Mouse (Mus musculus) liver, postnatal 0 days (tissue): ENCODE results near the gene Zdhhc21. TPM values are rescaled to one million over a fixed set of nuclear protein-coding genes. Genes with fewer than 3 reads are reported as not detected.

ENCODE experiments used
- ATAC-seq: fragments of 200-750 bp; cut with Nextera tagmentation; 2 replicates; pipeline ENCODE4 v1.8.0; 2017; ENCODE audit warnings: mild to moderate bottlenecking, moderate library complexity
- DNase-seq: peaks from one replicate; pipeline ENCODE4 v3.0.0-alpha.2; 2016
- H3K27ac ChIP-seq: fragments of 300-500 bp; sonication (generic); 2 replicates; pipeline ENCODE4 v1.5.1; 2014; ENCODE audit warnings: antibody characterized with exemption, moderate library complexity, mild to moderate bottlenecking, low read depth
- H3K27me3 ChIP-seq: fragments of 300-500 bp; sonication (generic); 2 replicates; pipeline ENCODE4 v1.6.1; 2014; ENCODE audit warnings: low read length, control low read depth, mixed read lengths; ENCODE audit not compliant: insufficient read depth
- H3K36me3 ChIP-seq: fragments of 300-500 bp; sonication (generic); replicated peaks from 2 replicates; pipeline ENCODE4 v1.6.1; 2014; ENCODE audit warnings: mild to moderate bottlenecking, control low read depth, low read length, moderate library complexity, mixed read lengths; ENCODE audit not compliant: insufficient read depth
- H3K4me1 ChIP-seq: fragments of 300-500 bp; sonication (generic); 2 replicates; pipeline ENCODE4 v1.6.1; 2014; ENCODE audit warnings: antibody characterized with exemption, mild to moderate bottlenecking, control low read depth; ENCODE audit not compliant: insufficient read depth
- H3K4me2 ChIP-seq: fragments of 300-500 bp; sonication (generic); 2 replicates; pipeline ENCODE4 v1.6.1; 2014; ENCODE audit warnings: low read depth, mild to moderate bottlenecking, low read length, moderate library complexity, mixed read lengths
- H3K4me3 ChIP-seq: fragments of 300-500 bp; sonication (generic); 2 replicates; pipeline ENCODE4 v1.5.1; 2014; ENCODE audit warnings: low read depth, low read length
- H3K9ac ChIP-seq: fragments of 300-500 bp; sonication (generic); replicated peaks from 2 replicates; pipeline ENCODE4 v1.6.1; 2014; ENCODE audit warnings: mild to moderate bottlenecking, moderate library complexity
- H3K9me3 ChIP-seq: fragments of 300-500 bp; sonication (generic); 2 replicates; pipeline ENCODE4 v1.6.1; 2016; ENCODE audit warnings: mild to moderate bottlenecking, control low read depth, low read length, mixed read lengths
- CTCF ChIP-seq: sonication (generic); IDR thresholded peaks from 2 replicates; pipeline ENCODE4 v1.5.1; 2016; ENCODE audit warnings: antibody characterized with exemption, low read depth
- EP300 ChIP-seq: IDR thresholded peaks from 2 replicates; pipeline ENCODE4 v1.6.1; 2016; ENCODE audit warnings: antibody characterized with exemption, low read depth, mild to moderate bottlenecking
- WGBS: fragments of 180-500 bp; shearing (Covaris S2); extraction: QIAGEN DNeasy Blood & Tissue Kit; methylation state at CpG from one replicate; pipeline ENCODE4 v1.1.7; 2014; ENCODE audit not compliant: insufficient replicate concordance; 5-methylcytosine and 5-hydroxymethylcytosine counted together
- polyA plus RNA-seq: library from polyadenylated mRNA; unstranded; fragments of >200 nt; fragmentation: Nextera tagmentation; extraction: Ambion mirVana; gene quantifications from 2 replicates; pipeline ENCODE4 v1.2.1, GENCODE M21; 2015

Zdhhc21 gene
- polyA plus RNA-seq, 1 experiment from 2014 or later, result 2.6 TPM

DNA sequence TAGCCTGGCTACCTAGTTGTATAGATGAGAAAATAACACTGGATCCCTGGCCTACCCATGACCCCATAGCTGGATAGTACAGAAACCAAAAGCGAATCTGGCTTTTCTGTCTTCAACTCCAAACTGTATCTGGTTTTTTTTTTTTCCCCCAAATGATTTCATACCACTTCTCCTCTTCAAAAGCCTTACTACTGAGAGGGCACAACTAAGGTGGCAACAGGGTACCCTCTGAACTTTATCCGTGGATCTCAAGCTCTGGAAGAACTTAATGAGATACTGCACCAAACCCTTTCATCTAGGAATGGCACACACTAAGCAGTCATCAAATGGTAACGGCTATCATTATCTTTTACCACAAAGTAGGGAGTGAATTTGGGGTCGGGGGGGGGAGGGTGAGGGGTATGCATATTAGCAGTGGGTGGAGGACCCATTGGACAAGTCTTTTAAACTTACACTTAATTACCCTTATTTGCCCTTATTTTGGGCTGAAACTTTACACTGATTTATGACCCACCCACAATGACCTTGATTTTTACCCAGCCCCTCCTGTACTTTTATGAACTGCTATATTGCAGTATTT lies 1.2 kb downstream of the Zdhhc21 start:
- TF ChIP-seq CTCF (no peak), EP300 (no peak)
- peak overlapping the region; percentile 75 for H3K4me3 ChIP-seq
- 29% methylated on average over 4 of the region's 4 CpGs for WGBS

GRCm38 (mm10) chr4:82856986-82857385 lies 2.8 kb downstream of the Zdhhc21 start:
- WGBS, result 67% methylated on average over 3 of the region's 3 CpGs
- Histone ChIP-seq H3K4me2 (no peak overlapping the region), H3K27ac (no peak overlapping the region), H3K27me3 (no peaks in the 10 kb centered on the region), H3K4me1 (no peaks in the 10 kb centered on the region), H3K36me3 (no peaks in the 10 kb centered on the region), H3K9ac (no peak overlapping the region), H3K9me3 (no peaks in the 10 kb centered on the region), H3K4me3 (no peak overlapping the region)
- TF ChIP-seq CTCF (no peak), EP300 (no peak)
- ATAC-seq (no peak), DNase-seq (no peak)

More for the DNA sequence above, 1.2 kb downstream of the Zdhhc21 start:
- Histone ChIP-seq H3K27me3 (no peaks in the 10 kb centered on the region), H3K9me3 (no peaks in the 10 kb centered on the region), H3K27ac (no peak overlapping the region), H3K4me2 (peak overlapping the region; percentile 83), H3K4me1 (no peaks in the 10 kb centered on the region), H3K9ac (peak overlapping the region; percentile 81), H3K36me3 (no peaks in the 10 kb centered on the region)
- DNase-seq (no peak), ATAC-seq (no peak)

GRCm38 (mm10) chr4:82853809-82854208 lies 5.9 kb downstream of the Zdhhc21 start:
- no peak for DNase-seq
- no peak overlapping the region for H3K4me2 ChIP-seq
- H3K27me3 ChIP-seq, result no peaks in the 10 kb centered on the region
- no peaks in the 10 kb centered on the region for H3K36me3 ChIP-seq
- ATAC-seq, result no peak
- H3K9me3 ChIP-seq, result no peaks in the 10 kb centered on the region
- TF ChIP-seq CTCF (no peak), EP300 (no peak)
- 0 out of 2 replicates have a peak, but pooled peaks cover 2% of the 10 kb centered on the region for H3K4me1 ChIP-seq
- H3K9ac ChIP-seq, result no peak overlapping the region
- 76% methylated on average over 2 of the region's 2 CpGs for WGBS
- H3K27ac ChIP-seq, result no peak overlapping the region
- no peak overlapping the region for H3K4me3 ChIP-seq

GRCm38 (mm10) chr4:82848552-82849234 lies 11.1 kb downstream of the Zdhhc21 start:
- Histone ChIP-seq H3K27me3 (no peaks in the 10 kb centered on the region), H3K36me3 (no peaks in the 10 kb centered on the region), H3K4me3 (no peak overlapping the region), H3K9ac (no peak overlapping the region), H3K9me3 (no peaks in the 10 kb centered on the region), H3K4me2 (no peak overlapping the region), H3K27ac (peak overlapping the region; percentile 24; the same call in 1 of the 2 replicates), H3K4me1 (0 out of 2 replicates have a peak, but pooled peaks cover 2% of the 10 kb centered on the region)
- DNase-seq (no peak), ATAC-seq (peak; percentile 72)
- TF ChIP-seq CTCF, result no peak
- TF ChIP-seq EP300, result peak; percentile 46
- 39% methylated on average over 5 of the region's 5 CpGs for WGBS

GRCm38 (mm10) chr4:82837526-82838240 lies 22.1 kb downstream of the Zdhhc21 start:
- 72% methylated on average over 3 of the region's 3 CpGs for WGBS
- no peaks in the 10 kb centered on the region for H3K9me3 ChIP-seq
- no peak for TF ChIP-seq EP300
- TF ChIP-seq CTCF, result no peak
- no peak overlapping the region for H3K27ac ChIP-seq
- H3K4me3 ChIP-seq, result no peak overlapping the region
- no peak overlapping the region for H3K9ac ChIP-seq
- no peak for DNase-seq
- no peak overlapping the region for H3K4me2 ChIP-seq
- no peak for ATAC-seq
- peaks cover 23% of the 10 kb centered on the region for H3K36me3 ChIP-seq
- H3K27me3 ChIP-seq, result no peaks in the 10 kb centered on the region
- H3K4me1 ChIP-seq, result no peaks in the 10 kb centered on the region

DNA sequence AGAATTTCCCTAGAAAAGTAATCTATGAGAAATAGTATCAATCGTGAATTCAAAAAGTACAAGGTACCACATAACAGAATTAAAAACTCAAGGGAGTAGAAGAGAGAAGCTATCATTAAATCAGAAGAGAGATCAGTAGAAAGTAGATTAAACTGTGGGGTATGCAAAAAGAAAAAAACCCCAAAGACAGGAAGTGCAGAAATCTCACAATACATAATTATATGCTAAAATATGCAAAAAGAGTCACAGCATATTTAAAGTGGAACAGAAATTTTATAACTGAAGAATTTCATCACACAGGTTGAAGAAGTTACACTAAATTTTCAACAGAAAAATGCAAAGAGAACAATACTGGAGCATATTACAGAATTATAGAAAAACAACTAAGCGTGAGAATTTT lies 28.6 kb downstream of the Zdhhc21 start:
- no peak overlapping the region for H3K9ac ChIP-seq
- DNase-seq (no peak), ATAC-seq (no peak)
- H3K27me3 ChIP-seq, result no peaks in the 10 kb centered on the region
- no peaks in the 10 kb centered on the region for H3K4me1 ChIP-seq
- 89% methylated on average over 2 of the region's 2 CpGs for WGBS
- TF ChIP-seq EP300 (no peak), CTCF (no peak)
- peaks cover 6% of the 10 kb centered on the region; the same call in 1 of the 2 replicates for H3K36me3 ChIP-seq
- H3K27ac ChIP-seq, result no peak overlapping the region
- no peak overlapping the region for H3K4me3 ChIP-seq
- no peak overlapping the region for H3K4me2 ChIP-seq
- H3K9me3 ChIP-seq, result no peaks in the 10 kb centered on the region
